Comparison of ENCODE assay signal across 8 mouse cellular contexts in the genomic region with DNA sequence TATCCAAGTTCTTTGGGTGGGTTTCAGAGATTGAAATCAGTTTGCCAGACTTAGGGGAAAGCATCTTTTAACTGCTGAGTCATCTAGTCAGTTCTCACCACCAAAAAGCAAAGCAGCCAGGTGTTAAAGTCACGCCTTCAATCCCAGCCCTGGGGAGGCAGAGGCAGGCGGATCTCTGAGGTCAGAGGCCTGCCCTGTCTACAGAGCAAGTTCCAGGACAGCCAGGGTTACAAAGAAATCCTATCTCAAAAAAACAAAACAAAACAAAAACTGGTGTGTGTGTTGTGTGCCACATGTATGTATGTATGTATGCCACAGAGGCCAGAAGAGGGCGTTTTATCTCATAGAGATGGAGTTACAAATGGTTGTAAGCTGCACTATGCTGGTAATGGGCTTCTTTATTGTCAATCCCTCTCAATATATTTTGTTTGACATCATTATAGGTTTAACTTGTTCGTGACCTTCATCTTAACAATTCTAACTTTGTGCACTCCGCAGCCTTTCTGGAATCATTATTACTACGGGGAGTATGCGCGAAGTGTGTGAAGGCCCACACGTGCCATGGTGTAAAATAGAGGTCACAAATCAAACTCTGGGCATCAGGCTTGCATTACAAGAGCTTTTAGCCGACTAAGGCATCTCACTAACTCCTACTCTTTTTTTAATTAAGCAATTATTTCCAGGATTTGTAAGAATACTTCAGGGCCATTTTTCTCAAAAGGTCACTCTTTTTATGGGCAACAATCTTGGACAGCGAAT. TPM values are rescaled to one million over a fixed set of nuclear protein-coding genes. Genes with fewer than 3 reads are reported as not detected.
DNase-seq lines count a peak whose midpoint lies in the region; ATAC-seq and TF ChIP-seq lines count a peak whose summit lies in the region.

No protein-coding gene starts in this region.

- TF ChIP-seq POLR2A in CH12.LX (IDR thresholded peaks at IDR 0.05; ENCODE audit: low read depth, low read length) = no peak
- no peak for TF ChIP-seq POLR2A in cortical plate, adult 2 months (IDR thresholded peaks at IDR 0.05; ENCODE audit: extremely low read depth, insufficient read depth, low read length)

- no peaks in the 10 kb centered on the region for H3K9me3 ChIP-seq in heart, embryonic 12.5 days (replicated peaks)
- no peaks in the 10 kb centered on the region for H3K9me3 ChIP-seq in CH12.LX (replicated peaks; ENCODE audit: low read length)
- H3K9me3 ChIP-seq in hindbrain, embryonic 14.5 days (ENCODE audit: control insufficient read depth, low read length) = no peaks in the 10 kb centered on the region
- H3K9me3 ChIP-seq in midbrain, embryonic 14.5 days (ENCODE audit: control insufficient read depth, low read length) = no peaks in the 10 kb centered on the region

- peak overlapping the region; percentile 76 for H3K4me2 ChIP-seq in heart, embryonic 12.5 days
- peak overlapping the region; percentile 47 for H3K4me2 ChIP-seq in CH12.LX (ENCODE audit: insufficient read depth, low read depth, poor library complexity, severe bottlenecking)
- peak overlapping the region; percentile 59 for H3K4me2 ChIP-seq in hindbrain, embryonic 14.5 days (replicated peaks)
- H3K4me2 ChIP-seq in midbrain, embryonic 14.5 days (ENCODE audit: low read length) = peak overlapping the region; percentile 57

- H3K79me2 ChIP-seq in CH12.LX (replicated peaks; ENCODE audit: control insufficient read depth, extremely low read depth, insufficient read depth, poor library complexity, severe bottlenecking) = peaks cover 43% of the 10 kb centered on the region

- H3K27me3 ChIP-seq in heart, embryonic 12.5 days (replicated peaks) = no peaks in the 10 kb centered on the region
- H3K27me3 ChIP-seq in CH12.LX (replicated peaks) = no peaks in the 10 kb centered on the region
- no peaks in the 10 kb centered on the region for H3K27me3 ChIP-seq in hindbrain, embryonic 14.5 days (ENCODE audit: control insufficient read depth, insufficient read depth, low read length)
- H3K27me3 ChIP-seq in midbrain, embryonic 14.5 days (ENCODE audit: control insufficient read depth, insufficient read depth, low read length) = no peaks in the 10 kb centered on the region

- WGBS in heart, embryonic 12.5 days = 54% methylated on average over 11 of the region's 11 CpGs
- 57% methylated on average over 11 of the region's 11 CpGs for WGBS in hindbrain, embryonic 14.5 days
- 54% methylated on average over 11 of the region's 11 CpGs for WGBS in midbrain, embryonic 14.5 days

- ATAC-seq in heart, embryonic 12.5 days (ENCODE audit: insufficient number of reproducible peaks, low FRiP score) = no peak
- ATAC-seq in hindbrain, embryonic 14.5 days (ENCODE audit: low FRiP score) = peak; percentile 44; the same call in 1 of the 2 replicates
- ATAC-seq in midbrain, embryonic 14.5 days (ENCODE audit: low FRiP score, low TSS enrichment) = peak; percentile 54; the same call in 1 of the 2 replicates
- no peak for ATAC-seq in inflammation-experienced regulatory T-cells, adult 6 months

- DNase-seq in heart, postnatal 10 days = no peak
- peak; percentile 37 for DNase-seq in CH12.LX (ENCODE audit: extremely low read depth)
- peak; percentile 25 for DNase-seq in hindbrain, embryonic 14.5 days (ENCODE audit: low spot score)
- peak; percentile 23 for DNase-seq in midbrain, embryonic 14.5 days
- no peak for DNase-seq in right cerebral cortex, postnatal 4 days

- in situ Hi-C loops in CH12.LX (cut with MboI; ENCODE audit: low pct_ligation_motif_present, low pct_unique_long_range_greater_than_20kb, low sequenced_read_pairs) = no loop called here

- H3K36me3 ChIP-seq in heart, embryonic 12.5 days = peaks cover 14% of the 10 kb centered on the region
- peaks cover 6 to 49% of the 10 kb centered on the region in 2 experiments for H3K36me3 ChIP-seq in CH12.LX (replicated peaks in 1 of 2; ENCODE audit: control insufficient read depth in 1 of 2, insufficient read depth in 1 of 2, low read length in 1 of 2)
- peaks cover 26% of the 10 kb centered on the region for H3K36me3 ChIP-seq in hindbrain, embryonic 14.5 days (replicated peaks; ENCODE audit: control insufficient read depth, insufficient read depth)
- H3K36me3 ChIP-seq in midbrain, embryonic 14.5 days (ENCODE audit: control insufficient read depth, insufficient read depth, low read length) = peaks cover 10% of the 10 kb centered on the region

- peak in 1 of 2 experiments; percentile 28; a peak in 1 of 4 replicates for TF ChIP-seq CTCF in CH12.LX (conservative IDR thresholded peaks at IDR 0.05 in 1 of 2, IDR thresholded peaks at IDR 0.05 in 1 of 2; ENCODE audit: low read depth in 2 of 2, low read length in 2 of 2)
- TF ChIP-seq CTCF in cortical plate, adult 2 months (IDR thresholded peaks at IDR 0.05; ENCODE audit: extremely low read depth, insufficient read depth, low read length) = no peak

- H3K9ac ChIP-seq in heart, embryonic 12.5 days = peak overlapping the region; percentile 78; the same call in 1 of the 2 replicates
- H3K9ac ChIP-seq in CH12.LX (ENCODE audit: insufficient read depth, low read depth) = peak overlapping the region; percentile 35
- H3K9ac ChIP-seq in hindbrain, embryonic 14.5 days = peak overlapping the region; percentile 68
- peak overlapping the region; percentile 67 for H3K9ac ChIP-seq in midbrain, embryonic 14.5 days (replicated peaks; ENCODE audit: low read length)

- intact Hi-C loops in heart, postnatal 10 days (cut with DNase I) = loop anchor here (10.0 kb wide), 1 partner anchor 378 kb away; a partner anchor contains a TSS

- peaks cover 15% of the 10 kb centered on the region for H3K4me1 ChIP-seq in heart, embryonic 12.5 days (replicated peaks)
- H3K4me1 ChIP-seq in CH12.LX (ENCODE audit: control insufficient read depth in 1 of 2, insufficient read depth in 2 of 2) = peaks cover 0 to 22% of the 10 kb centered on the region in 2 experiments; a peak in 2 of 4 replicates
- no peaks in the 10 kb centered on the region for H3K4me1 ChIP-seq in cortical plate, adult 2 months (ENCODE audit: control insufficient read depth, insufficient read depth, low read length)
- peaks cover 9% of the 10 kb centered on the region for H3K4me1 ChIP-seq in hindbrain, embryonic 14.5 days (replicated peaks; ENCODE audit: control insufficient read depth, insufficient read depth, low read length)
- peaks cover 9% of the 10 kb centered on the region for H3K4me1 ChIP-seq in midbrain, embryonic 14.5 days (ENCODE audit: control insufficient read depth, insufficient read depth, low read length)

- H3K4me3 ChIP-seq in heart, embryonic 12.5 days = peak overlapping the region; percentile 94
- H3K4me3 ChIP-seq in CH12.LX (replicated peaks in 1 of 3; ENCODE audit: low read depth in 2 of 3, low read length in 2 of 3, poor library complexity in 1 of 3) = peak overlapping the region; percentile 39 to 85 (median 57)
- peak overlapping the region; percentile 54 for H3K4me3 ChIP-seq in cortical plate, adult 2 months (ENCODE audit: insufficient read depth, low read length)
- peak overlapping the region; percentile 78 for H3K4me3 ChIP-seq in hindbrain, embryonic 14.5 days (replicated peaks; ENCODE audit: low read length)
- H3K4me3 ChIP-seq in midbrain, embryonic 14.5 days (replicated peaks; ENCODE audit: low read depth, low read length) = peak overlapping the region; percentile 96

- TF ChIP-seq EP300 in CH12.LX (IDR thresholded peaks at IDR 0.05; ENCODE audit: low read length) = no peak

- peak overlapping the region; percentile 62; the same call in 1 of the 2 replicates for H3K27ac ChIP-seq in heart, embryonic 12.5 days (ENCODE audit: poor library complexity, severe bottlenecking)
- H3K27ac ChIP-seq in CH12.LX (ENCODE audit: insufficient read depth, low read depth) = peak overlapping the region; percentile 57; the same call in 1 of the 2 replicates
- H3K27ac ChIP-seq in cortical plate, adult 2 months (ENCODE audit: insufficient read depth, low read length) = 0 out of 2 replicates have a peak overlapping the region, but pooled peaks have one; percentile 51
- peak overlapping the region; percentile 67 for H3K27ac ChIP-seq in hindbrain, embryonic 14.5 days
- H3K27ac ChIP-seq in midbrain, embryonic 14.5 days (replicated peaks; ENCODE audit: low read depth, low read length) = peak overlapping the region; percentile 82

- dilution Hi-C loops in CH12.LX (cut with MboI; ENCODE audit: extremely low pct_ligation_motif_present, extremely low pct_unique_long_range_greater_than_20kb, low sequenced_read_pairs) = no loop called here

- no peak for TF ChIP-seq RAD21 in CH12.LX (IDR thresholded peaks at IDR 0.05; ENCODE audit: low read depth, low read length)

RNA-seq across cellular contexts. Expression of a gene that starts 0.6 kb away (rescaled TPM):
- polyA plus RNA-seq in heart, embryonic 12.5 days (2016; fragmentation: Nextera tagmentation; extraction: Ambion mirVana) = 9.5 and 10.7 TPM in 2 replicates
- total RNA-seq in heart, postnatal 10 days (2021) = 10 to 100 TPM; 12.8 to 17.1 TPM
- total RNA-seq in CH12.LX (2012; rRNA removed) = 53.5 and 69.4 TPM in 2 replicates
- total RNA-seq in CH12.LX (2014; rRNA removed) = 26.0 and 31.1 TPM in 2 replicates
- polyA plus RNA-seq in CH12.LX (2012; ENCODE audit: insufficient read length, low read depth) = 76.7 and 89.5 TPM in 2 replicates
- polyA plus RNA-seq in cortical plate, adult 2 months (2012; rRNA removed) = 33.8 and 37.3 TPM in 2 replicates
- polyA plus RNA-seq in hindbrain, embryonic 14.5 days (2014; fragmentation: Nextera tagmentation; extraction: Ambion mirVana) = 19.8 and 23.3 TPM in 2 replicates
- 18.7 and 19.6 TPM in 2 replicates for polyA plus RNA-seq in midbrain, embryonic 14.5 days (2014; fragmentation: Nextera tagmentation; extraction: Ambion mirVana)
- 10 to 100 TPM; 17.7 to 51.6 (median 45.3) TPM for polyA plus RNA-seq in inflammation-experienced regulatory T-cells, adult 6 months (2017; shearing (Covaris generic))

RNA-seq across cellular contexts. Expression of a gene that starts 41.1 kb away (rescaled TPM):
- 31.5 and 39.5 TPM in 2 replicates for polyA plus RNA-seq in heart, embryonic 12.5 days (2016; fragmentation: Nextera tagmentation; extraction: Ambion mirVana)
- 1 to 10 TPM; 7.2 to 9.0 TPM for total RNA-seq in heart, postnatal 10 days (2021)
- total RNA-seq in CH12.LX (2012; rRNA removed) (26.3 and 34.1 TPM in 2 replicates), CH12.LX (2014; rRNA removed) (43.4 and 58.6 TPM in 2 replicates)
- polyA plus RNA-seq in CH12.LX (2012; ENCODE audit: insufficient read length, low read depth) = 27.2 and 30.6 TPM in 2 replicates
- polyA plus RNA-seq in cortical plate, adult 2 months (2012; rRNA removed) = 4.3 and 5.2 TPM in 2 replicates
- polyA plus RNA-seq in hindbrain, embryonic 14.5 days (2014; fragmentation: Nextera tagmentation; extraction: Ambion mirVana) = 33.9 and 34.6 TPM in 2 replicates
- polyA plus RNA-seq in midbrain, embryonic 14.5 days (2014; fragmentation: Nextera tagmentation; extraction: Ambion mirVana) = 41.3 and 44.9 TPM in 2 replicates
- 10 to 100 TPM; 37.4 to 47.1 (median 46.6) TPM for polyA plus RNA-seq in inflammation-experienced regulatory T-cells, adult 6 months (2017; shearing (Covaris generic))

RNA-seq across cellular contexts. Expression of a gene that starts 53.8 kb away (rescaled TPM):
- not detected in 2 replicates for polyA plus RNA-seq in heart, embryonic 12.5 days (2016; fragmentation: Nextera tagmentation; extraction: Ambion mirVana)
- not detected for total RNA-seq in heart, postnatal 10 days (2021)
- not detected in 2 replicates for total RNA-seq in CH12.LX (2012; rRNA removed)
- not detected in 2 replicates for total RNA-seq in CH12.LX (2014; rRNA removed)
- polyA plus RNA-seq in CH12.LX (2012; ENCODE audit: insufficient read length, low read depth) = 0.13 TPM in 1 of 2 replicates, not detected in the other
- polyA plus RNA-seq in cortical plate, adult 2 months (2012; rRNA removed) = not detected in 2 replicates
- 0.22 TPM in 1 of 2 replicates, not detected in the other for polyA plus RNA-seq in hindbrain, embryonic 14.5 days (2014; fragmentation: Nextera tagmentation; extraction: Ambion mirVana)
- polyA plus RNA-seq in midbrain, embryonic 14.5 days (2014; fragmentation: Nextera tagmentation; extraction: Ambion mirVana) = 0.14 TPM in 1 of 2 replicates, not detected in the other
- polyA plus RNA-seq in inflammation-experienced regulatory T-cells, adult 6 months (2017; shearing (Covaris generic)) = not detected

Comparison
In these comparisons a context has a peak if more than half of its experiments do, and no peak if none do; other contexts are left out.
1. ATAC-seq: peak in hindbrain, embryonic 14.5 days (single experiment) and midbrain, embryonic 14.5 days (single experiment); none in heart, embryonic 12.5 days (single experiment) and inflammation-experienced regulatory T-cells, adult 6 months (single experiment).
2. DNase-seq: peak in CH12.LX (single experiment), hindbrain, embryonic 14.5 days (single experiment) and midbrain, embryonic 14.5 days (single experiment); none in heart, postnatal 10 days (0 of 2) and right cerebral cortex, postnatal 4 days (single experiment).
3. Peak in every context shown above with its lines, with median percentiles within 50 percentile points of each other: H3K27ac ChIP-seq, H3K4me2 ChIP-seq, H3K4me3 ChIP-seq and H3K9ac ChIP-seq.